Mouse (Mus musculus) liver, adult (tissue): ENCODE measurements around the gene Fabp1.
A peak's percentile ranks its signal among the peaks of the same experiment; 100 is the strongest.

ENCODE experiments used
- GATA4 ChIP-seq: IDR thresholded peaks from 2 replicates; pipeline ENCODE4 v1.6.1; 2014; ENCODE audit warnings: mild to moderate bottlenecking, low read length; ENCODE audit not compliant: insufficient replicate concordance

Fabp1 gene

DNA sequence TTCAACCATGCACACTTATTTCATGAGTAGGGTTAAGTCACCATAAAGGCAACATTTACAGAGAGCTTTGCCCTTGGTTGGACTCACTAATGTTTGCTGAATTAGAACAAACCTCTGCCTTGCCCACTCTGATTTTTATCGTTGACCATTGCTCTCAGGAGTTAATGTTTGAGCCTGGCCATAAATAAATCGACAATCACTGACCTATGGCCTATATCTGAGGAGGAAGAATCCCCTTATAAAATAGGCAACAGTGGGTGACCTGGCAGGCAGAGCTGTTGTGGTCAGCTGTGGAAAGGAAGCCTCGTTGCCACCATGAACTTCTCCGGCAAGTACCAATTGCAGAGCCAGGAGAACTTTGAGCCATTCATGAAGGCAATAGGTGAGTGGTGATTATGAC lies at the start of gene Fabp1:
Gene Fabp1 (plus strand): TSS at position 216 of the 400 bp plus-strand sequence.
- TF ChIP-seq GATA4, result peak; percentile 11; the same call in 1 of the 2 replicates

DNA sequence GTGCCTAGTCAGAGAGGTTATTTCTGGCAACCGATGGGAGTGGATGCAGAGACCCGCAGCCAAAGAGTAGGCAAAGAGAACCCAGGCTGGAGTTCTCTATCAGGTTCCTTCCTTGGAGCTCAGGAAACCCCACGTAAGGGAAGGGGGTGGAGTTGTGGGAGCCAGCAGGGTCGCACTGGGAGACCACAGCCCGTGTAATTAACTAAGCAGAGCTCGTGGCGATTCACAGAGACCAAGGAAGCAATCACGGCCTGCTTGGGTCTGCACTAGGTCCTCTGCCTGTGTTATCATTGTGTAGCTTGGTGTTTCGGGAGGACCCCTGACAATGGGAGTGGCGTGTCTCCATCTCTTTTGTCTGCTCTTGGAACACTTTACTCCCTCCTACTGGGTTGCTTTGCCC lies 48.5 kb upstream of the Fabp1 start:
- no peak for TF ChIP-seq GATA4

DNA sequence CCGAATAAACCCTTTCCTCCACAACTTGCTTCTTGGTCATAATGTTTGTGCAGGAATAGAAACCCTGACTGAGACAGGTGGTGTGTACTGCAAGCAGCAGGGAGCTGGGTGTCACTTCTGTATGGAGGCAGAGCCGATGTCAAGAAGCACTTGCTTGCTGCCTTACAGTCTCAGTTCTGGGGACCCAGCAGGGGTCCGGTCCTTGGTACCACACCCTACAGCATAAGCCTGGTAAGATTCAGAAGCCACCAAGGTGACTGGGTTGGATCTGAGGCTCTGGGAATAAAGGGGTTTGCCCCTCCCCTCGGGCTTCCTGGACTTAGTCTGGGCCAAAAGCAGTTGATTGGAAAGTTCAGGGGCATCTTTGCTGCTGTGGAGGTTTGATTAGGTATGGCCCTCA lies 46.1 kb upstream of the Fabp1 start:
- no peak for TF ChIP-seq GATA4

DNA sequence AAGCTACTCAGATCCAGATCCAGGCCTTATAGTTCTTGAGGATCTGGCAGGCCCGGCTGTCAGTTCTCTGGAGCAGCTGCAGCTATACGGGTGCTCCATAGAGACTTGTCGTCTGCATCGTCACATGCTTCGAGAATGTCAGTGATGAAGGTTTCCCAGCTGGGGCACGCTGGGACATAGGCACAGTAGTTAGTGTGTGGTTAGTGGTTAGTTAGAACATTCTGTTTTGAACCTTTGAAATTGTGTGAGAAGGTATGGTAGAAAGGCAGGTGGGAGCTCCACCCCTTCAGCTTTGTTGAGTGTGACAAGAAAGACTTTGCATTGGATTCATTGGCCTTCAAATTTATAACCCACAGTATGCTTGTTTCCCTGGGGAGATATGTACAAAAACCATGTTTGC lies 44.8 kb upstream of the Fabp1 start:
- no peak for TF ChIP-seq GATA4

DNA sequence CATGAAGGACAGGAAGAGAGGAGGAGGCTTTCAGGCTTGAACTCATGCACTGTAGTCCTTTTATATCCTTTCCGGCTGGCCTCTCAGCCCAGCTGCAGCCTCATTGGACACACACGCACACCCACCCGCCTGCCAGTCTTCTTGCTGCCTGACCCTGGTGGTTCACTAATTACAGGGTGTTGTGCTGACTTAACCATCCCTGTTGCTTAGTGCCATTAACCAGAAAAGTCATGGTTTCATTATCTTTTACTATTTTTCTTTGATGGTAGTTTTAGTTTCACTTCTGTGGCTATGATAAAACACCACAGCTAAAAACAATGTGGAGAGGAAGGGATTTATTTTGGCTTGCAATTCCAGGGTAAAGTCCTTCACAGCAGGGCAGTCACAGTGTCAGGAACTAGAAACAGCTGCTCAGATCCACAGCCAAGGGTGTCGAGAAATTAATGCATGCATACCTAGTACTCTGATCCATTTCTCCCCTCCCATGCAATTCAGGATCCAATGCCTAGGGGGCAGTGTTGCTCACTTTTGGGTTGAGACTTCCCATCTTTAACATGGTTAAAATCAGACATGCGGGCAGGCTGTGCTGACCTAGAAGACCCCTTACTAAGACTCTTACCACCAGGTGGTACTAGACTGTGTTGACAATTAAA lies 42.8 kb upstream of the Fabp1 start:
- no peak for TF ChIP-seq GATA4

DNA sequence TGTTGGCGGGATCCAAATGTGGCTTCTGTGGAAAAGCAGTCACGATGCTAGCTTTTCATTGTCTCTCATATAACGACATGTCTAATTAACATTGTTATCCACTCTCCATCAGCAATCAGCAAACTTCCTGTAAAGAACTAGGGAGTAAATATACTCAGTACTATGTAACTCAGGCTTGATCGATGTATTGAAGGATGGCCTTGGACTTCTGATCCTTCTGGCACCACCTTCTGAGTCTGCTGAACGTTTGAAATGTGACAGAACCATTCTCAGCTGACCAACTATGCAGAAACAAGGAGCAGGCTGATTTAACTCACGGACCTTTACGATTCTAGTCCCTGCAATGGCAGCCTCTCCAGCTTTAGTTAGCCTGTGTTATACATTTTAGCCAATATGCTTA lies 38.3 kb upstream of the Fabp1 start:
- TF ChIP-seq GATA4, result no peak

DNA sequence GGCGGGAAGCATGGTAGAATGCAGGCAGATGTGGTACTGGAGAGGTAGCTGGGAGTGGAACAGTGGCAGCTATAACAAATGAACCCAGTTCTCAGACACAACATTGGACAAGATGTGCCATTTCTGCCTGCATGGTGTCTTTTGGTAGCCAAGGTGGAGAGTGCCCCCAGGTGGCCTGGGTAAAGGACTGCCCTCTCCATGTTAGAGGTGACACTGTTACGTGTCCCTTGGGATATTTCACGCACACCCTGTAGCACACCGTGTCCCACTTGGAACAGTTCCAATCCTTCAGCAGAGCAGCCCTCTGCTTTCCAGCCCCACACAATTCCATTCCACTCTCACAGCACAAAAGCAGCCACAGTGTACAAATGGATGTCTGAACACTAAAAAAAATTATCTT lies 37.4 kb upstream of the Fabp1 start:
- no peak for TF ChIP-seq GATA4

DNA sequence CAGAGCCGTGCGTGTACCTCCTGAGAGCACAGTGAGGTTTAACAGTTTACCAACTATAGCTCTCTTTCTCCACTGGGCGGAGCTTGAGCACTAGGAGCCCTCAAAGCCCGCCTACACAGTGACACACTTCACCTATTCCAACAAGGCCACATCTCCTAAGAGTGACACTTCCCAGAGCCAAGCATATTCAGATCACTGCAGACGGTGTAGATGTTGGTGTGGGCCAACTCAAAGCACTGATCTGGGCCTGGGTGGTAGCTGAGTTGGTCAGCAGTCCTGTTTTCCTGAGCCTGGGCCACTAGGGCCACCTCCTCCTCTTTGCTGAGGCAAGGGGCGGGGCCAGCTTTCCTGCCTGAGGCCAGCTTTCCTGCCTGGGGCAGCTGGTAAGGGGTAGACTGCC lies 35.2 kb upstream of the Fabp1 start:
- TF ChIP-seq GATA4, result no peak

DNA sequence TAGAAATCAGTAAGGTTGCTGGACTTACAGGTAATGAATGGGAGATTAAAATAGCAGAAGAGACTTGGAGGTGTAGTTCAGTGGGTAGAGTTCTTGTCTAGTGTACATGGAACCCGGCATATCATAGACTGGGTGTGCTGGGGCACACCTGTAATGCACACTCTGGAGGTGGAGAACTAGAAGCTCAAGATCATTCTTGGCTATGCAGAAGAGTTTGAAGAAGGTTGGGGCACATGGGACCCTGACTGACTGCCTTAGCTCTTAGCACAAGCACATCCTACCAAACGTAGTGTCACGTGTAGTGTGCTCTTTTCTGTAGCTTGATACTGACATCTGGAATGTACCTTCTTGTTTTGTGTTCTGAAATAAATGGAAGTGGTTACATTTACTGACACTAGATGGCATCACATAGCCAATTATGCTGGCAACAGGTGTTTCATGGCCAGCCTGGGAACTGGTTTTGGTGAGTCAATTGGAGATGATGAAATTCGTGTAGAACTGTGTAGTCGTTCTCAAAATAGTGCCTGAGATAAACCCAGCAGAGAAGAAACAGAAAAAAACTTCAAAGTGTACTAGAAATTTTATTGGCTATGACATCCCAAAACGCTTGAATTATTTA lies 33.0 kb upstream of the Fabp1 start:
- no peak for TF ChIP-seq GATA4

DNA sequence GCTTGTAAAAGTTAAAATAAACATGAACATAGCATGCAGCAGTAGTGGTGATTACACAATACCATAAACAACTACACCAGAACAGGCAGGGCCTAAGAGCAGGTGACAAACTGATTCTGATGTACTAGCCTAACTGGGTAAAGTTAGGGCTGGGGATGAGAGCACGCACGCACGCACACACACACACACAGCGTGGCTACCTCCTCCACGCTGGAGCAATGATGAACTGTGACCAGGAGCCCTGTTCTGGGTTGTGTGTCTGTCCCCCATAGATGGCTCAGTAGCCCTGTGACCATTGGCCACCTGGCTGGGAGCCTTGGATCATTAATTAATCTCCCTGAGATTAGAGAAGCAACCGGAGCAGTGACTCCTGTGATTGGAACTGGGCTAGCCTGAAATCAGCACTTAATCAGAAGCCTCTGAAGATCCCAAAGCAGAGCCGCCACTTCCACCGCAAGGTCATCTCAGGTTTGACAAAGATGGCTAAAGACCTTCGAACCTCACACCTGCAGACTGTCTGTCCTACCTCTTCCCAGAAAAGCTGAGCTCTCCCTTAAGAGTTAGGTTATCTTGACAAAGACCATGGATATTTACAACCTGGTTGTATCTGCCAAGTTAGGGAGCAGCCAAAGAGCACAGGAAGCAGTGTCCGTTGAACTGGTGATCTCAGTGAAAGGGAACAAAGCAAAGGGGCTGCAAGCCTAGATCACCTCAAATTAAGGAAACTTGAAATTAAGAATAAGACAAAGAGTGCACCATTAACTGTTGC lies 26.6 kb upstream of the Fabp1 start:
- TF ChIP-seq GATA4, result peak; percentile 38; the same call in 1 of the 2 replicates

DNA sequence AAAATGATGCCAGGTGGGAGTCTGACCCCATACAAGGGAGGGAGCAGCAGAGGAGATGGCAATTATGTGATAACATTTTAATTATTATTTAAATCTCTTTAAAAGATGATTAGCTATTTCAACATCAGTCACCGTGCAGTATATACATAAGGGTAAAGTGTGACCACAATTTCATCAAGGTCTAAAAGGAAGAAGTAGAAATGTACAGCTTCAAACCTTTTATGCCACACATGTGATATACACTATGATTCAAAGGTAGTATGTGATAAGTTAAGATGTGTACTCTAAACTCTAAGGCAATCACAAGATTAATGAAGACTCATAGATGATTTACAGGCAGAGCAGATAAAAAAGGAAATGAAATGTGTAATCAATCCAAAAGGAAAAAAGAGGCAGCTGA lies 19.0 kb upstream of the Fabp1 start:
- no peak for TF ChIP-seq GATA4

DNA sequence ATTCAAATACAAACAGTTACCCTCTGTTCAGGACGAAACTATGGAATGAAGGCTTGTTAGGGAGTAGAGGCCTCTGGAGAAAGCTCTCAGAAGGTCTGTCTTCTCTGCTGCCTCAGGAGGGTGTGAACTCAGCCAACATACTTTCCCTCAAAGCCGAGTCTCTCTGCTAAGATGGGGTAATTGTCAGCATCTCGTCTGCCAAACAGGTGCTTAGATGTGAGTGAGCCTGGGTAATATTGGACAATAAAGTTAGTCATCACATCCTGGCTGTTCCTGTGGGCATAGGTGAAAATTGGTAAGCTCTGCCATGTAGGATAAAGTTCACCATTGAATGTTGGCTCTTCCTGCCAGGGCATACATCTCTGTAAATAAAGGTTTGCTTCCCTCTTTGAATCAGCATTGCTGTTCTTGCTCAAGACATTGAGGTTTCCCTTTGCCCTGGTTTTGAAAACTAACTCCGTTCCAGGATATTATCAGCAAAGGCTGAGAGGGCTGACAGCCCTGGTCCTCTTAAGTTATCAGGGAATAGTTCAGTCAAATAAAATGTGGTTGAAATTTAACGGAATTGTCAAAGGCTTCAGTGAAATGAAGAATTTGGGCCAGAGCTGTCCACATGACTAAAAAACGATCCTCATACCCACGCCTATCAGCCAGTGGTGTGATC lies 14.6 kb upstream of the Fabp1 start:
- TF ChIP-seq GATA4, result peak; percentile 75; the same call in 1 of the 2 replicates

DNA sequence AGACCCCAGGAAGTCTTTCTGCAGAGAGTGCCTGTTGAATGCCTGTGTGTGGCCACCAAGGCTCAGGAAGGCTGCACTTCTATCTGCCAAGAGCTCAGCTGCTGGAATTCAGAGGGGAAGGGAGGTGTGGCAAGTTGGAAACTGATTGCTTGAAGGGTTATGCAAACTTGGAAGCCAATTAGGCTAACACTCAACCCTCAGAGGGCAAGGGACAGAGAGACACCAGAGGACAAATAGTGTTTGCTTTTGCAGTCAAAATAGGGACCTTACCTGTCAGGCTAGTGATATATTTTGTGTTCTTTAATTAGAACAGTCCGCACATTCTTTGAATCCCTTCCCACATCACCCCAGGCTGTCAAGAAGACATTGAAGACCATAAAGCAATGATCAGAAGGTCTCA lies 10.0 kb upstream of the Fabp1 start:
- TF ChIP-seq GATA4, result no peak

DNA sequence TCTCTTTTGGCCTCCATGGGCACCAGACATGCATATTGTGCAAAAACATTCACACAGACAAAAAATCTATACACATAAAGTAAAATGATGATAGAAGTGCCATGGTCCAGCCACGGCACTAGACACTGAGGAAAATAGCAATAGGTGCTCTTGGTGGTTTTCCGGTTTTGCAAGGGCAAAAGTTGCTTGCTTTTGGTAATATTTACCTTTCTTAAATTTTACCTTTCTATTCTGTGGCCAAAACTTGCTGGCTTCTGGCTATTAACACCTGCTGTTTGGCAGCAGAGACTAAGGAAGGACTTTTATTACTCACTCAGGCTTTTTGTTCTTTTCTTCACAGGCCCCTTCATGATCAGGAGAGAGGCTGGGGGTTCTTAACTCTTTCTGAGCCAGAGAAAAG lies 9.1 kb upstream of the Fabp1 start:
- no peak for TF ChIP-seq GATA4

DNA sequence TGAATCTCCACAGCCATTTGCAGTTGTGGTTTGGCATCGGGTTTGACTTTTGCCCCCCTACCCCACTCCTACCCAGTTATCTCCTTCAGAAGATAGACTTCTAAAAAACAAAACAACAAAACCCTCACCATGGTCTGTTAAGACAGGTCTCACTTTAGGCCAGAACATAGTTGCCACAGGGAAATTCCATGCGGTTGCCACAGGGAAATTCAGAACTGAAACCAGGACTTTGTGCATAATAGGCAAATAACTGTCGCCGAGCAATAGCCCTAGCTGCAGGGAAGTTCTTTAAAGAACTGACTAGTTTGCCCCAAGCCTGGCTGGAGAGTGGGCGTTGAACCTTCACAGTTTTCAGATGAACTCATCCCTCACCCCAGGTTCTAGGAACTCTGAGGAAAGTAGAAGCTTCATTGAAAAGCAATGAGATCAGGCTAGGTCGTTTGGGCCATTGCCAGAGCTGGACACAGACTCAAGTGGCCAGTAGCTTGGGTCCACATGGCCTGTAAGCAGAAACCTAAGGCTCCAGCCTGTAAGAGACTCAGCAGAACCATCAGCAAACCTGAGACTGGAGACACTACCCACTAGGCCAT lies 6.4 kb upstream of the Fabp1 start:
- TF ChIP-seq GATA4, result no peak

DNA sequence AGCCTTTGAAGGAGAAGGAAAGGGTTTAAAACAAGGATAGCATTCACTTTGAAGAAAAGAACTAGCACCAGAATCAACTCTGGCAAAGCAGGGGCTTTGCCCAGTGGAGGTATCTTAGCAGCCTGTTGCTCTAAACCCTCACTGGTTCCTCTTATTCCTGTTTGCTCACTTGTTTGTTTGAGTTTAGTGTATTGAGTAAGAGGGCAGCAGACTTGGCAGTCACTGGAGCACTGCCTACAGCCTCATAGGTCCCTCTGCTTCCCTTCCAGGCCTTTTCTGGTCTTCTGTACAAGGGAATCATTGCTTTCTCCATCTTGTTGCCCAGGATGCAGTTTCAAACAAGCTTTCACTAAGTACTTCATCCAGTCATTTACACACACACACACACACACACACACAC lies 3.5 kb upstream of the Fabp1 start:
- TF ChIP-seq GATA4, result no peak
